Mouse (Mus musculus): ENCODE results near the gene Hoxa5. TPM values are rescaled to one million over a fixed set of nuclear protein-coding genes. Genes with fewer than 3 reads are reported as not detected.

Gene Hoxa5
- polyA plus RNA-seq, 1 experiment = 1.6 TPM

DNA sequence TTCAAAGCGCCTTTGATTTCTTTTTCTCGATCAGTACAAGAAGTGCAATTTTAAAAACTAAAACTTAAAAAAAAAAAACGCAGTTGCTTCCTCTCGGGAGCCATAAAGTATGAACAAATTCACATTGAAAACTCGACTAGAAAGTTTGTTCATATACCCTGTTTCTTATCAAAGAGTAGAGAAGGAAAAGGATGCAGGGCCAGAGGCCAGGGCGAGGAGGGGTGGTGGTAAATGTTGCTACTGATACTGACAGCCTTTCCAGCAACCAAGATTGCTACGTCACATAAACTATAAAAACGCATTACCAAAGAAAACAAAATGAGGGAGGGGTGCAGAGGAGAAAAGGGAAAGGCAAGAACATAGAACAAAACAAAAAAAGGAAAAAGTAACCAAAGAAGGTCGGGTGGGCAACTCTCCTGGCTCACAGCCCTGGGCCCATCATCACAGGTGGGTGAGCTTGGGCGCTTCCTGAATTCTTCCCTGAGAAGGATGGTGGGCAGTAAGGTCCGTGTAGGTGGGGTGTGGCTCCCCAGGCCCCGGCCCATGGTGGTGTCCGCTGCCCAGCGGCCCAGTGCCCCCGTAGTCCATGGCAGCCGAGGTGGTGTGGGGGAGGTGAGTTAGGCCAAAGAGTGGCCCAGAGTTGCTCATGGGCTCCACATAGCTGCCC lies 34.8 kb downstream of the Hoxa5 start:
- peak in 1 of 3 experiments; percentile 3 for TF ChIP-seq MYOG (IDR thresholded peaks at IDR 0.05; ENCODE audit: control insufficient read depth in 1 of 3, insufficient read depth in 1 of 3, insufficient read length in 2 of 3, low read depth in 2 of 3)
- TF ChIP-seq REST (IDR thresholded peaks at IDR 0.05; ENCODE audit: insufficient read depth, insufficient read length) = no peak
- Histone ChIP-seq H3K4me2 (ENCODE audit: low read depth) (no peak overlapping the region), H3K79me2 (ENCODE audit: control insufficient read depth, insufficient read depth) (no peaks in the 10 kb centered on the region), H3K27me3 (ENCODE audit: control insufficient read depth, insufficient read depth, insufficient read length) (no peaks in the 10 kb centered on the region), H3K36me3 (ENCODE audit: control insufficient read depth, insufficient read depth) (no peaks in the 10 kb centered on the region), H3ac (ENCODE audit: control insufficient read depth, insufficient read length) (no peak overlapping the region), H3K4me3 (no peak overlapping the region)

DNA sequence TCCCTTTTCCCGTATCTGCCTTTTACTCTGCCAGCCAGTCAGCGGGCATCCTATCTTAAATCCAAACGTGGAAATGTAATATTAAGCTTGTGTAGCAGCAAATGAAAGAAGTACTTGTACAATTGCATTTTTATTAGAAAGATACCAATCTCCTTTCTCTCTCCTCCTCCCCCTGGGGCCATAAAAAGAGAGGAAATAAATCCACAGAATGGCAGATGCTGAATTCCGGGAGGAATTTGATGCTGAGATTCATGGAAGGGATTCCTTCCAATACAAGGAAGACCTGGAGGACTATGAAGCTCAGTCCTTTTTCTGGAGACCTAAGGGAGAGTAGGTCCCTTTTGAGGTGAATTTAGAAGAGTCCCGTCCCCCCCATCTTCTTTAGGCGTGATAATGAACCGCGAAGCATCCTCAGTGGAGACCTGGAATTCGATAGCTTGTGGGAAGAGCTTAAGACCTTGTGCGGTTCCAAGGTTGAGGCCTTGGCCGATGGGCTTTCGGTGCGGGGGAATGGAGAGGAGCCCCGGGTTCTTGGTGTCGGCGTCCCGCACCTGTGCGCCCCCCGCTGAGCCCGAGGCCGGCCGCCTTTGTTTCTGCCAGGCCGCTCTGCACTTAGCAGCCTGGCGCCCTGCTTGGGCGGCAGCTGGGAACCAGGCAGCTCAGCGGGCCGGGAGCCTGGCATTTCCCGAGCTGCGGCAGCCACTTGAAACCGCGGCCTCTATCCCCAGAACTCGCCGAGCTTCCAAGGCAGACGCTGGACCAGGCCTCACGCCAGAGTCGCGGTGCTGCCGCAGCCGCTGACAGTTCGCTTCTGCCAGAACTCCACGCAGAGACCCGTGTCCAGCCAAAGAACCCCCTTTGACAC lies 36.0 kb downstream of the Hoxa5 start:
- Histone ChIP-seq H3ac (ENCODE audit: control insufficient read depth, insufficient read length) (no peak overlapping the region), H3K36me3 (ENCODE audit: control insufficient read depth, insufficient read depth) (peaks cover under 1% of the 10 kb centered on the region), H3K79me2 (ENCODE audit: control insufficient read depth, insufficient read depth) (no peaks in the 10 kb centered on the region), H3K27me3 (ENCODE audit: control insufficient read depth, insufficient read depth, insufficient read length) (no peaks in the 10 kb centered on the region), H3K4me3 (no peak overlapping the region), H3K4me2 (ENCODE audit: low read depth) (no peak overlapping the region)
- TF ChIP-seq USF1 (IDR thresholded peaks at IDR 0.05; ENCODE audit: low read depth) = no peak

- Histone ChIP-seq H3K27me3 (ENCODE audit: control insufficient read depth, insufficient read depth, insufficient read length) (no peaks in the 10 kb centered on the region), H3K36me3 (ENCODE audit: control insufficient read depth, insufficient read depth) (peaks cover 7% of the 10 kb centered on the region), H3K4me3 (no peak overlapping the region), H3K4me2 (ENCODE audit: low read depth) (no peak overlapping the region), H3K79me2 (ENCODE audit: control insufficient read depth, insufficient read depth) (no peaks in the 10 kb centered on the region), H3ac (ENCODE audit: control insufficient read depth, insufficient read length) (no peak overlapping the region)
- TF ChIP-seq POLR2AphosphoS2 (IDR thresholded peaks at IDR 0.05; ENCODE audit: insufficient read length, low read depth) (no peak), E2F4 (IDR thresholded peaks at IDR 0.05; ENCODE audit: insufficient read depth) (no peak), MYOG (IDR thresholded peaks at IDR 0.05; ENCODE audit: control insufficient read depth in 1 of 3, insufficient read depth in 1 of 3, insufficient read length in 2 of 3, low read depth in 2 of 3) (no peak), MYOD1 (IDR thresholded peaks at IDR 0.05; ENCODE audit: control insufficient read depth in 1 of 3, insufficient read length in 2 of 3, low read depth in 2 of 3) (no peak), POLR2A (IDR thresholded peaks at IDR 0.05; ENCODE audit: insufficient read length, low read depth) (no peak)
Measured at GRCm38 (mm10) chr6:52167736-52168161, 36.6 kb downstream of the Hoxa5 start.

GRCm38 (mm10) chr6:52167176-52167575 lies 37.2 kb downstream of the Hoxa5 start:
- TF ChIP-seq MAX (IDR thresholded peaks at IDR 0.05; ENCODE audit: low read depth) = no peak
- no peak for TF ChIP-seq E2F4 (IDR thresholded peaks at IDR 0.05; ENCODE audit: insufficient read depth)
- TF ChIP-seq USF1 (IDR thresholded peaks at IDR 0.05; ENCODE audit: low read depth) = no peak
- no peak for TF ChIP-seq TCF12 (IDR thresholded peaks at IDR 0.05; ENCODE audit: insufficient read depth, poor library complexity, severe bottlenecking)
- no peak for TF ChIP-seq POLR2A (IDR thresholded peaks at IDR 0.05; ENCODE audit: insufficient read length, low read depth)
- TF ChIP-seq SRF (IDR thresholded peaks at IDR 0.05; ENCODE audit: control insufficient read depth, insufficient read length, low read depth) = no peak
- no peak for TF ChIP-seq POLR2AphosphoS2 (IDR thresholded peaks at IDR 0.05; ENCODE audit: insufficient read length, low read depth)
- TF ChIP-seq MYOD1 (IDR thresholded peaks at IDR 0.05; ENCODE audit: control insufficient read depth in 1 of 3, insufficient read length in 2 of 3, low read depth in 2 of 3) = no peak
- no peak for TF ChIP-seq TCF3 (IDR thresholded peaks at IDR 0.05; ENCODE audit: insufficient read length, low read depth)
- TF ChIP-seq CEBPB (IDR thresholded peaks at IDR 0.05; ENCODE audit: insufficient read depth, poor library complexity, severe bottlenecking) = no peak
- no peak for TF ChIP-seq REST (IDR thresholded peaks at IDR 0.05; ENCODE audit: insufficient read depth, insufficient read length)
- no peak for TF ChIP-seq MYOG (IDR thresholded peaks at IDR 0.05; ENCODE audit: control insufficient read depth in 1 of 3, insufficient read depth in 1 of 3, insufficient read length in 2 of 3, low read depth in 2 of 3)
- H3K79me2 ChIP-seq (ENCODE audit: control insufficient read depth, insufficient read depth) = no peaks in the 10 kb centered on the region
- H3ac ChIP-seq (ENCODE audit: control insufficient read depth, insufficient read length) = no peak overlapping the region
- peaks cover 10% of the 10 kb centered on the region for H3K36me3 ChIP-seq (ENCODE audit: control insufficient read depth, insufficient read depth)
- H3K27me3 ChIP-seq (ENCODE audit: control insufficient read depth, insufficient read depth, insufficient read length) = no peaks in the 10 kb centered on the region
- H3K4me3 ChIP-seq = no peak overlapping the region
- no peak overlapping the region for H3K4me2 ChIP-seq (ENCODE audit: low read depth)

DNA sequence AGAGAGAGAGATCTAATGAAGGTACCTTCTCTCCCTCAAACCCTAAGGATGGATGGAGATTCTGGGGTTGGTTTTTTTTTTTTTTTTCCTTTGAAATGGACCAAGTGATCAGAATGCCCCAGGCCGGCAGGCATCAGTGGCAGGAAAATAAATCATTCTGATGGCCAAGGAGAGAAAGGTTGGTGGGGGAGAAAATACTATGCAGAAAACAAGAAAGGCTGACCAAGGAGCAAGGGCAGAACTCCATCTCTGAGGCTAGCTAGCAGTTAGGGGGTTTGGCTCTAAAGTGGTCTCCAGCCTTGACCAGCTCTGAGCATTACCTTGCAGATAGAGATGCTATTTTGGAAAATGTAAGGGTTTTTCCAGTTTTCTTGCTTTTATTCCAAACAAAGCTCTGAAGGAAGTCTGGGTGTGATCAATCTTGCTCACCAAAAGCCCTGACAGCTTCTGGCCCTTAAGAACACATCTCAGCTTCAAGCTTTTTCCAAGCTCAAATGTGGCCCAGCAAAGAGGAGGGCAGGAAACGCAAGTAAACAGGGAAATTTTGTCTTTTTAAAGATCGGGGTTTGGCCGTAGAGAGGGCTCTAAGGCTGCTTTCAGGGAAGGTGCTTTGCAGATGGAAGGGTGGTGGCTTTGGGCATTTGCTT lies 37.8 kb downstream of the Hoxa5 start:
- no peak overlapping the region for H3K4me3 ChIP-seq
- H3K4me2 ChIP-seq (ENCODE audit: low read depth) = no peak overlapping the region

More for the DNA sequence above, 37.8 kb downstream of the Hoxa5 start:
- TF ChIP-seq USF1 (IDR thresholded peaks at IDR 0.05; ENCODE audit: low read depth) (no peak), TCF12 (IDR thresholded peaks at IDR 0.05; ENCODE audit: insufficient read depth, poor library complexity, severe bottlenecking) (no peak), MYOG (IDR thresholded peaks at IDR 0.05; ENCODE audit: control insufficient read depth in 1 of 3, insufficient read depth in 1 of 3, insufficient read length in 2 of 3, low read depth in 2 of 3) (no peak), SRF (IDR thresholded peaks at IDR 0.05; ENCODE audit: control insufficient read depth, insufficient read length, low read depth) (no peak), MYOD1 (IDR thresholded peaks at IDR 0.05; ENCODE audit: control insufficient read depth in 1 of 3, insufficient read length in 2 of 3, low read depth in 2 of 3) (no peak)
- no peak overlapping the region for H3ac ChIP-seq (ENCODE audit: control insufficient read depth, insufficient read length)
- H3K27me3 ChIP-seq (ENCODE audit: control insufficient read depth, insufficient read depth, insufficient read length) = no peaks in the 10 kb centered on the region
- H3K36me3 ChIP-seq (ENCODE audit: control insufficient read depth, insufficient read depth) = peaks cover 10% of the 10 kb centered on the region
- peaks cover 5% of the 10 kb centered on the region for H3K79me2 ChIP-seq (ENCODE audit: control insufficient read depth, insufficient read depth)
